Mouse (Mus musculus): ENCODE data around the gene Cfdp1. TPM values are rescaled to one million over a fixed set of nuclear protein-coding genes. Genes with fewer than 3 reads are reported as not detected.

The Cfdp1 gene
- polyA plus RNA-seq, 1 experiment from 2014 or later = 260 TPM

DNA sequence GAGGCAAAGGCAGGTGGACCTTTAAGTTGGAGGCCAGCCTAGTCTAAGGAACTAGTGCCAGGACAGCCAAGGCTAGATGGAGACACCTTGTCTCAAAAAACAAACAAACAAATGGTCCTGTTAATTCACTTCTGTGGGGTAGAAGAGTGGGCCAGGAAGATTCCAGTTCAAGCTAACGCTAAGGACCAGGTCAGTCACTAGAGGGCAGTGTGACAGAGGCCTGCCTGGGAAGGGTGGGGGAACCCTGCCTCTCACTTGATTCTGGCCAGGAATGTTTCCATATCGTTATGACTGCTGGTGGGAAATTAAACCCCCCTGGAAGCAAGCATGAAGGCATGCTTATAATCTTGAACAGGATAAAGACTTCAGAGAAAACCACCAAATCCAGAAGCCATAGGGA, 27.5 kb upstream of the Cfdp1 start:
- Histone ChIP-seq H3K9me3 (no peaks in the 10 kb centered on the region), H3K36me3 (no peaks in the 10 kb centered on the region), H3K27me3 (0 out of 2 replicates have a peak, but pooled peaks cover 3% of the 10 kb centered on the region), H3K4me1 (no peaks in the 10 kb centered on the region), H3K4me3 (no peak overlapping the region), H3K27ac (no peak overlapping the region), H3K4me2 (no peak overlapping the region), H3K9ac (no peak overlapping the region)
- 0% methylated on average over 2 of the region's 2 CpGs for WGBS
- ATAC-seq (ENCODE audit: insufficient number of reproducible peaks, insufficient read depth, low FRiP score, low TSS enrichment, low read depth) = no peak

DNA sequence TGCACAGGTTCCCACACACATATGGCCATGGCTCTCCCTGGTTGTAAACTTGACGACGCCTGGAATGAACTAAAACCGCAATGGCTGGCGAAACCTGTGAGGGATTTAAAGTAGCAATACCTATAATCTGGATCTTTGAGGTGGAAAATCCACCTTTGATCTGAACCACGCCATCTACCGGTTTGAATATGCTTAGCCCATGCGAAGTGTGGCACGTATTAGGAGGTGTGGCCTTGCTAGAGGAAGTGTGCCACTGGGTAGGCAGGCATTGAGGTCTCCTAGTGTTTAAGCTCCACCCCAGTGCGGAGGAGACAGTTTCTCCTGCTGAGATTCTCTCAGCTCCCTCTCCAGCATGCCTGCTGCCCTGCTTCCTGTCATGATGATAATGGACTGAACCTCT, 23.6 kb upstream of the Cfdp1 start:
- Histone ChIP-seq H3K4me3 (no peak overlapping the region), H3K4me1 (peaks cover 8% of the 10 kb centered on the region), H3K27me3 (no peaks in the 10 kb centered on the region), H3K9me3 (no peaks in the 10 kb centered on the region), H3K9ac (no peak overlapping the region), H3K4me2 (no peak overlapping the region), H3K36me3 (peaks cover 4% of the 10 kb centered on the region), H3K27ac (no peak overlapping the region)
- no peak for ATAC-seq (ENCODE audit: insufficient number of reproducible peaks, insufficient read depth, low FRiP score, low TSS enrichment, low read depth)
- 64% methylated on average over 9 of the region's 9 CpGs for WGBS

DNA sequence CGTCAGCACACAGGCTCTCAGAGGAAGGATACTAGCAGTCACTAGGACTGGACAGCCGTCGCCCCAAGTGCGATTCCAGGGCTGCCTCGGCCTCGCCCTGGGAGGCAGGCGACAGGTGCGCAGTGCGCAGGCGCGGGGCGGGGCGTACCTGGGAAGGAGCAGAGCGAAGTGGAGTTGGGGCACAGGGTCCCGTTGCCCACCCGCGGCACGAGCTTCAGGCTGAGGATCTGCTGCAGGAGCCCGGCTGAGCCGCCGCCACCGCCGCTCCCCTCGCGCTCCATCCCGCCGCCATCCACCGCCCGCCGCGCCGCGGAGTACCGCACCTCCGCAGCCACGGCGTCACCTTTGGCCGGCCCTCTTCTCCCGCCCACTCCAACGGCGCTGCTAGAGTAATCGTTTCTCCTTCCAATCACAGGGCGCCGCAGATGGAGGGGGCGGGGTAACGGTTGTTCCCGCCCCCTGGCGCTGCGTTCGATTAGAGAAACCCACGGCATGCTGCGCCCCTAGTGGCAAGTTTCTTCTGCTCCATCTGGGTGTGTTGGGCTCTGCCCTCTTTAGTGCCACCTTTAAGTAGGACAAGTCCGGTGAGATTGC, 22.4 kb upstream of the Cfdp1 start, which contains the start of gene Tmem170:
Tmem170 (minus strand) TSS at position 396 of the 594 bp plus-strand sequence.
- Histone ChIP-seq H3K27me3 (no peaks in the 10 kb centered on the region), H3K4me2 (peak within 1 kb of the TSS; percentile 66), H3K27ac (peak within 1 kb of the TSS; percentile 76), H3K4me3 (peak within 1 kb of the TSS; percentile 81), H3K36me3 (peaks cover 13% of the 10 kb centered on the region), H3K9ac (peak within 1 kb of the TSS; percentile 80), H3K9me3 (no peaks in the 10 kb centered on the region), H3K4me1 (peaks cover 8% of the 10 kb centered on the region)
- ATAC-seq (ENCODE audit: insufficient number of reproducible peaks, insufficient read depth, low FRiP score, low TSS enrichment, low read depth) = peak; percentile 95
- WGBS = under 1% methylated on average over 52 of the region's 53 CpGs

DNA sequence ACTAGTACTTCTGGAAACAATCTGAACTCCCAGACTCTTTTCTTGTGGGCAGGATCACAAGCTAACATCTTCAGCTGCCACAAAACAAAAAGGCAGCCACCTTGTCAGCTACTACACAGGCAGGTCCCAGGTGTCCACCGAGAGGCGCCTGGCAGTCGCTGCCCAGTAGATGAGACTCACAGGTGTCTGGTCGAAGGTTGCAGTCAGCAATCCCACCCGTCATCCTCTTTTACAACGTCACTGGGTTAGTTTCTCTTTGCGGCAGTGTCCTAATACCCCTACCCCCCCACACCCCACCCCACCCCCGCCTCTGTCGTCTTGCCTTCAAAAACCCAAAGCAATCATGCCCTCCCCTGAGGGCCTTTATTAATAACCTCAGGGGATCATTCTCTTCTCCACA, 21.7 kb upstream of the Cfdp1 start:
- Histone ChIP-seq H3K4me1 (peaks cover 8% of the 10 kb centered on the region), H3K4me3 (peak overlapping the region; percentile 81), H3K27ac (peak overlapping the region; percentile 76; the same call in 1 of the 2 replicates), H3K4me2 (peak overlapping the region; percentile 66), H3K9ac (peak overlapping the region; percentile 80), H3K36me3 (peaks cover 13% of the 10 kb centered on the region), H3K9me3 (no peaks in the 10 kb centered on the region), H3K27me3 (no peaks in the 10 kb centered on the region)
- no peak for ATAC-seq (ENCODE audit: insufficient number of reproducible peaks, insufficient read depth, low FRiP score, low TSS enrichment, low read depth)
- WGBS = 21% methylated on average over 9 of the region's 9 CpGs

DNA sequence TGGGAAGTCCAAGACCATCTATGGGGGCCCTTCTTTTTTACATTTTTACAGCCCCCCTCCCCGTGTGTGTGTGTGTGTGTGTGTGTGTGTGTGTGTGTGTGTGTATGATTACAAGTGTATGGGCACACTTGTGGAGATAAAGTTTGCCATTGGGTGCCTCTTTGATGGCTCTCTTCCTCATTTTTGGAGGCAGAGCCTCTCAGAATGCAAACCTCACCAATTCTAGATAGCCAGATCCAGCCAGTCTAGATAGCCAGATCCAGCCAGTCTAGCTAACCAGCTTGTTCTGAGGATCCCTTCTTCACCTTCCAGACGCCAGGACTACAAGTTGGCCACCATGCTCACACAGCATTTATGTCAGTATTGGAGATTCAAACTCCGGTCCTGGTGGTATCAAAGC, 17.2 kb upstream of the Cfdp1 start:
- ATAC-seq (ENCODE audit: insufficient number of reproducible peaks, insufficient read depth, low FRiP score, low TSS enrichment, low read depth) = no peak
- Histone ChIP-seq H3K4me3 (no peak overlapping the region), H3K36me3 (peaks cover 26% of the 10 kb centered on the region), H3K9ac (no peak overlapping the region), H3K27me3 (no peaks in the 10 kb centered on the region), H3K27ac (no peak overlapping the region), H3K4me2 (no peak overlapping the region), H3K4me1 (peaks cover 8% of the 10 kb centered on the region), H3K9me3 (no peaks in the 10 kb centered on the region)
- 76% methylated on average over 3 of the region's 3 CpGs for WGBS

DNA sequence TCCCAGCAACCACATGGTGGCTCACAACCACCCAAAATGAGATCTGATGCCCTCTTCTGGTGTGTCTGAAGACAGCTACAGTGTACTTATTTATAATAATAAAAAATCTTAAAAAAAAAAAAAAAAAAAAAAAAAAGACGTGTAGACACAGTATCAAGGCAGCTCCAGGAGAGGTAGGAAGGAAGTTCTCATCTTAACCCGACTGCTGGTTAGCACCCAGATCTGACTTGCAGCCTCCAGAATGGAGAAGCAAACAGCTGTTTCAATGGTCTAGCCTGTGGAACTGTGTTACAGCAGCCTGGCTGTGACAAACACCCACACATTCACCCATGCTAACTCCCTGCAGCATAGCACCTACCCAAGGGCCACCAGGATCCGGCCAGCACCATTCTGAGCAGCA, 16.3 kb upstream of the Cfdp1 start:
- Histone ChIP-seq H3K27me3 (no peaks in the 10 kb centered on the region), H3K4me1 (peaks cover 3% of the 10 kb centered on the region; the same call in 1 of the 2 replicates), H3K36me3 (peaks cover 35% of the 10 kb centered on the region), H3K4me2 (no peak overlapping the region), H3K9me3 (no peaks in the 10 kb centered on the region), H3K9ac (no peak overlapping the region), H3K4me3 (no peak overlapping the region), H3K27ac (no peak overlapping the region)
- ATAC-seq (ENCODE audit: insufficient number of reproducible peaks, insufficient read depth, low FRiP score, low TSS enrichment, low read depth) = no peak
- 94% methylated on average over 2 of the region's 3 CpGs for WGBS

DNA sequence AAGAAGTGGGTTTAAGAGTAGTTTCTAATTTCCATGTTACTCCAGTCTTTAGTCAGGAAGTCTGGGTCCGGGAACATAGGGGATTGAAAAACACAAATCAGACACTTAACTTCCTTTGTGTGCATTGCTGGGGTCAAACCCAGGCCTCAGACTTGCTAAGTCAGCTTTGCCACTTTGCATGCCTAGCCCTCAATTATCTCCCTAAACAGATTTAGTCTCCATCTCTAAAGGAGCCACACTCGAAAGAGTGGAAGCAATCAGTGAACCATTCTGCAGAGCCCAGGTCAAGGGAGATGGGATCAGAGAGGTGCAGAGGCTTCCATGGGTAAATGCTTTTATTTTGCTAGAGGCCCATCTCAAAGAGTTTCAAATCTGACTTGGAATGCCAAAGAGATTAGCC, 14.6 kb upstream of the Cfdp1 start:
- H3K9ac ChIP-seq = no peak overlapping the region
- no peak overlapping the region for H3K4me3 ChIP-seq
- no peak overlapping the region for H3K4me2 ChIP-seq
- peaks cover 44% of the 10 kb centered on the region for H3K36me3 ChIP-seq
- no peaks in the 10 kb centered on the region for H3K4me1 ChIP-seq
- no peaks in the 10 kb centered on the region for H3K27me3 ChIP-seq
- no peak overlapping the region for H3K27ac ChIP-seq
- no peak for ATAC-seq (ENCODE audit: insufficient number of reproducible peaks, insufficient read depth, low FRiP score, low TSS enrichment, low read depth)
- 27% methylated on average over 2 of the region's 2 CpGs for WGBS
- no peaks in the 10 kb centered on the region for H3K9me3 ChIP-seq

DNA sequence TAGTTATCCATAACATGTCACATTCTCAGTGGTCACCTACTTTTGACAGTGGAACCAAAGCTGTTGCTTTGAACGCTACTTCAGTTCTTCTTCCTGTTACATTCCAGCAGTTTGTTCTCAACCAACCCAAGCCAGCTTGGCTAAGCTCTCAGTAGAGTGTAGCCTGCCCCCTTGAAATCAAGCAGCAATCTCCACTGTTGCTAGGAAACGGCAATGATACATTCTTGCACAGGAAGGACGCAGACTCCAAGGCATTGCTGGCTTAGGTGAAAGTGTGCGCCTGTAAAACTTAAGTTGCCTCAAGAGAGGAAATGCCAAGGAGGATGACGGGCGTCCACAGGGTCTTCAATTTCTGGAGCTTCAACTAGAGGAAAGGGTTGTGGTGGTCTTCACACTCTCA, 11.8 kb upstream of the Cfdp1 start:
- H3K9me3 ChIP-seq = no peaks in the 10 kb centered on the region
- no peak for ATAC-seq (ENCODE audit: insufficient number of reproducible peaks, insufficient read depth, low FRiP score, low TSS enrichment, low read depth)

DNA sequence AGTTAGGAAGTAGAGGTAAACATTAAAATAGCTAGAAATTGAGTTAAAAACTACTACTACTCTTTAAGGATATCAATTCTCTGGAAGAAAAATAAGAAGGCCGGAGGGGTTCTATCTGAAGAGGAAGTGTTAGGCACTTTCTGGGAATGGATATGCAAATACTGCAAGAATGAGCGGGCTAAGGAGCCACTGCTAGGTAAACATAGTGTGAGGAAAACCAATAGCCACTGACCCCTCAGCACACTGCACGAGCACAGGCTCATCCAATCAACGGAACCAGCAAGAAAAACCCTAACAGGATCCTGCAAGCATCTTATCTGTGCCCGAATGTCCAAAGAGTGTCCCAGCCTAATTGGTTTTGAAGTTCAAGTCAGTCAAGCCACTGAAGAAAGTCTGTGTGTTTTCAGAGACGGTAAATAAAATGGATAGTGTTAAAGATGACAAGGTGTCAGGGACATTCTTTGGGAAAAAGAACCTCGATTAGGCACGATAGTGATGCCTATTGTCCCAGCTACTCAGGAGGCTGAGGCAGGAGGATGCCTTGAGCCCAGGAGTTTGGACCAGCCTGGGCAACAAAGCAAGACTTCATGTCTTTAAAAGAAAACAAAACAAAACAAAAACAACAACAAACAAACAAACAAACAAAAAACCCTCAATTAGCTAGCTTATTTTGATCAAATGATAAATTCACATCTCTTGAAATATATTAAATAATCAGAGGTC, 11.2 kb upstream of the Cfdp1 start:
- H3K36me3 ChIP-seq = peaks cover 32% of the 10 kb centered on the region
- no peak for ATAC-seq (ENCODE audit: insufficient number of reproducible peaks, insufficient read depth, low FRiP score, low TSS enrichment, low read depth)
- H3K9ac ChIP-seq = no peak overlapping the region
- no peak overlapping the region for H3K4me2 ChIP-seq
- H3K9me3 ChIP-seq = no peaks in the 10 kb centered on the region
- no peak overlapping the region for H3K27ac ChIP-seq
- H3K4me1 ChIP-seq = no peaks in the 10 kb centered on the region
- no peaks in the 10 kb centered on the region for H3K27me3 ChIP-seq
- H3K4me3 ChIP-seq = no peak overlapping the region
- 92% methylated on average over 8 of the region's 8 CpGs for WGBS

More for the DNA sequence above, 11.8 kb upstream of the Cfdp1 start:
- WGBS = 89% methylated on average over 6 of the region's 6 CpGs
- no peak overlapping the region for H3K4me2 ChIP-seq
- no peak overlapping the region for H3K9ac ChIP-seq
- peaks cover 34% of the 10 kb centered on the region for H3K36me3 ChIP-seq
- H3K4me1 ChIP-seq = no peaks in the 10 kb centered on the region
- H3K27ac ChIP-seq = no peak overlapping the region
- no peaks in the 10 kb centered on the region for H3K27me3 ChIP-seq
- H3K4me3 ChIP-seq = no peak overlapping the region

DNA sequence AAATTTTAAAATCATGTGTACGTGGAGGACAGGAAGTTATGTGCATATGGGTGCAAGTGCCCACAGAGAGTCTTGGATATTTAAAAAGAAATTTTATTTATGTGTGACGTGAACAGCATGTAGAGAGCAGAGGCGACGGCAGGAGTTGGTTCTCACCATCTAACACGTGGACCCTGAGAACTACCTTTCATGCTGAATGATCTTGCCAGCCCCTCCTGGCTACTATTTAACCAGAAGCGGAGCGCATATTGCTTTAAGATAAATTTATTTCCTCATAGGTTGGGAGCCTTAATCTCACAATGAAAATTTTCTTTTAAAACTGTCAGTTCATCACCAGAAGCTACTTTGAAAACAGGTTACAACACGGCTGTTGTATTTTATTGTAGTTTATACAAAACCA, 10.6 kb upstream of the Cfdp1 start:
- no peak overlapping the region for H3K27ac ChIP-seq
- WGBS = 89% methylated on average over 8 of the region's 8 CpGs
- H3K4me2 ChIP-seq = no peak overlapping the region
- no peaks in the 10 kb centered on the region for H3K27me3 ChIP-seq
- no peak overlapping the region for H3K4me3 ChIP-seq
- no peak for ATAC-seq (ENCODE audit: insufficient number of reproducible peaks, insufficient read depth, low FRiP score, low TSS enrichment, low read depth)
- no peaks in the 10 kb centered on the region for H3K9me3 ChIP-seq
- H3K4me1 ChIP-seq = no peaks in the 10 kb centered on the region
- H3K36me3 ChIP-seq = peaks cover 31% of the 10 kb centered on the region
- no peak overlapping the region for H3K9ac ChIP-seq

DNA sequence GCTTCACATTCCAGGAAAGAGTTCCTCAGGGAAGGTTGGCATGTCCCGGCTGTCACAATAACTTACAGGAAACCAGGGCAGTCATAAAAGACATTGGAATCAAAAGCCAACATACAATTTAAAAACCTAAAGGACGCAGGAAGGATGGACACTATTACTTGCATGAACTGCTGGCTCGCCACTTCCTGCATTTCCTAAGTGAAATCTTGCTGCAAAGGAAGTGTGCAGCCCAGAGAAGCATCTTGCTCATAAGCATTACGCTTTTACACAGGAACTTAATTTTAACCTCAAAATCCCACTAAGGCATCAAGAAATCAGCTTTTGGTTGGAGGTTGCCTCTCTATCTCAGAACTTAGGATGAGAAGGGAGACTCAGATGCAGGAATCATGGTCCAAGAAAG, 9.2 kb upstream of the Cfdp1 start:
- Histone ChIP-seq H3K36me3 (peaks cover 29% of the 10 kb centered on the region), H3K9me3 (no peaks in the 10 kb centered on the region), H3K27ac (no peak overlapping the region), H3K27me3 (no peaks in the 10 kb centered on the region), H3K4me1 (no peaks in the 10 kb centered on the region), H3K9ac (no peak overlapping the region), H3K4me3 (no peak overlapping the region), H3K4me2 (no peak overlapping the region)
- WGBS = 82% methylated on average over 4 of the region's 4 CpGs
- ATAC-seq (ENCODE audit: insufficient number of reproducible peaks, insufficient read depth, low FRiP score, low TSS enrichment, low read depth) = no peak

DNA sequence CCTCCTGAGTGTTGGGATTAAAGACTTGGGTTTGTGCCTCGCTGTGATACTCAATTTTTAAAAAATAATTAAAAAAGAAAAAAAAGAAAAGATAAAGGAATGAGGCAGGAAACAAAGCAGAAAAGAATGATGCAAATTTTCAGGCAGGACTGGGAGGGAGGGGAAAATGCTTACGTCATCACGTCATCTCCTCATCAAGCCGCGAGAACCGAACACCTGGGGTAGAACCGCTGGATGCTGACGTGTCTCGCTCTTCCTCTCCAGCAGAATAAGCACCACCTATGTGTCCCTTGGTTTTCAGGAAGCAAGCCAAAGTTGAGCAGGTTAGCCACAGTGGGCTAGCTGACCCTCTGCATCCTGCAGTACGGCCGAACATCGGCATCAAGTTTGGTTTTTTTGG, 1.9 kb upstream of the Cfdp1 start:
- Histone ChIP-seq H3K9ac (no peak overlapping the region), H3K4me3 (no peak overlapping the region), H3K4me2 (no peak overlapping the region), H3K9me3 (no peaks in the 10 kb centered on the region), H3K36me3 (no peaks in the 10 kb centered on the region), H3K27ac (no peak overlapping the region), H3K27me3 (no peaks in the 10 kb centered on the region), H3K4me1 (peaks cover 16% of the 10 kb centered on the region; the same call in 1 of the 2 replicates)
- WGBS = 89% methylated on average over 12 of the region's 12 CpGs
- no peak for ATAC-seq (ENCODE audit: insufficient number of reproducible peaks, insufficient read depth, low FRiP score, low TSS enrichment, low read depth)

Data from embryonic facial prominence, embryonic 13.5 days (tissue).